Mouse (Mus musculus) CH12F3 (cell line): ENCODE results near the gene Rasa1.

Source experiments
- in situ Hi-C: fragments of 300-500 bp; cut with MboI; formaldehyde crosslinking; loops from 2 replicates; pipeline ENCODE4 v1.14.3; 2020; ENCODE audit warnings: low sequenced_read_pairs

Rasa1 gene

DNA sequence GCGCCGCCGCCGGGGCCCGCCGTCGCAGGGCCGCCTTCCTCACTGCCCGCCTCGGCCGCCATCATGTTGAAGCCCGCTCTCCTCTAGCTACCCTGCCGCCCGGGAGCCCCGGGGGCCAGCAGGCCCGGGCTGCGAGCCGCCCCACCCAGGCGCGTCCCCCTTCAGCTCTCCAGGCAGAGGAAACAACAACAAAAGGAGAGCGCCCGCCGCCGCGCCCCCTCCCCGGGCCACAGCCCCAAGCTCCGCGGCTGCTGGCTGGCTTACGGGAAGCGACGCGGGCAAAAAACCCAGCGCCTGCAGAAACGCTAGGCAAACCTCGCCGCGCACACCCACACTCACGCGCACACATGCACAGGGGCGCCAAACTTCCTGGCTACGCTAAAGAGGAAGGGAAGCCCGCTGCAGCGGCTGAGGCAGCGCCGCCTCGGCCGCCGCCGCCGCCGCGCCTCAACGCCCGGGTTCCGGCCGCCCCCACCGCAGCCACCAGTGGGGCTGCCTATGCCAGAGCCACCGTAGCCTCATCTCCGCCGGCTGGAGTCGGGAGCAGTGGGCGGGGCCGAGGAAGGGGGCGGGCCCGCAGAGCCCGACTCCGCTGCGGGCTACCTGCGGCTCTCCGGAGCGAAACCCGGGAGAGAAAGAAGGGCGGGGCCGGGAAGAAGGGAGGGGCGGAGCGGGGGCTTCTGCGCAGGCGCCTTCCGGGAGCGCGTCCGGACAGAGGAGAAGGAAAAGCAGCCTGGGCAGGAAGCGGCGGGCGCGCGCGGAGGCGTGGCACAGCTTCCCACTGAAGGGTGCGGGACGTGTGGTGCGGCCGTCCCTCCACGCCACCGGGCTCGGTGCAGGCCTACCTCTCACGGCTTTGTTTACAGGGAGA lies at the start of gene Rasa1:
Gene Rasa1, minus strand, starts transcription at position 288 of the 871 bp plus-strand sequence.
- in situ Hi-C loops: no loop called here

DNA sequence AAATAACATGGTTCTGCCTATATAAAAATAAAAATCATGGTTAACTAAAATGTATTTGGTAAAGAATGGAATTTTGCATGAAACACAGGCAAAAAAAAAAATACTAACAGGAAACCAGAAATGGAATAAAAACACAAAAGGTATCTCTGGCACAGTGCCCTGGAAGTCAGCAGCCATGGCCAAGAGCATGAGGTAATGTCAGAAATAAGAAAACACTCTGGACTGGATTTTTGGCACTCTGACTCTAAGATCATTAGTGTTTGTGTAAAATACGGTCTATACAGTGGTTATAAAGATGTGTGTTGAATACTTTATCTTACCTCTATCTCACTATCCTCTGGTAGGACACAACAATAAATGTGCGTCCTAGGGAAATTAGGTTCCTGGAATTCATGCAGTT lies 22.6 kb upstream of the Rasa1 start:
- in situ Hi-C loops: no loop called here

DNA sequence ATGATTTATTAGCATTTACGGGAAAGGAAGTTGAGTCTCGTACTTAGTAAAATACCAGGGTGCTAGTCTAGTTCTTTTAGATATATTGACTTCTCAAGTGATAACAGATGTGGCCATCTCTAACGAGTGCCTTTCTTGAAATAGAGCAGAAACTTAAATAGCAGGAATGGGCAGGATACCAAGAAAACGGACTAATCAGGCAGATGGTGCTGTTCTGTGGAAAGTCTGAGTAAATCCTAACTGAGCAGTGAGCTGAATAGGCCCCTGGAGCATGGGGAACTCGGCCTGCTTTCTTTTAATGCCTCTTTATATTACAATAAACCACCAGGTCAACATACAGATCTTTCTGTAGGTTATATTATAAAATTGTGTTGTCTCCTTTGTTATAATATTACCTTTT lies 22.0 kb upstream of the Rasa1 start:
- in situ Hi-C loops: no loop called here

DNA sequence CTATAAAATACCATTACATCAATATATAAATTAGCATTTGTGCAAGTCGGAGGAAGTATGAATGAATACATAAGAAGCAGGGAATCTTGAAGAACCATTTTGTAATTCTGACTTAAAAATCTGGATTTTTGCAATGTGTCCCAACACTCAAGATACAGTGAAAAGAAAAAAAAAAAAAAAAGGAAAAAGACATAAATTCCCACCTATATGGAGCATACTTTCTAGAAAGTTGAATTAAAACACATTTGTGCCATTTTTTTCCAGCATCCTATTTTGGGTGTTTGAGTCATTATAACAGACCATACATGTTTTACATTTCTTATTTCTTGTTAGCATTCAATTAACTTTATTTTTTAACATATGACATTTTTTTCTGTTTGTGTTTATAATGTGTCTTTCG lies 21.6 kb upstream of the Rasa1 start:
- in situ Hi-C loops: no loop called here

DNA sequence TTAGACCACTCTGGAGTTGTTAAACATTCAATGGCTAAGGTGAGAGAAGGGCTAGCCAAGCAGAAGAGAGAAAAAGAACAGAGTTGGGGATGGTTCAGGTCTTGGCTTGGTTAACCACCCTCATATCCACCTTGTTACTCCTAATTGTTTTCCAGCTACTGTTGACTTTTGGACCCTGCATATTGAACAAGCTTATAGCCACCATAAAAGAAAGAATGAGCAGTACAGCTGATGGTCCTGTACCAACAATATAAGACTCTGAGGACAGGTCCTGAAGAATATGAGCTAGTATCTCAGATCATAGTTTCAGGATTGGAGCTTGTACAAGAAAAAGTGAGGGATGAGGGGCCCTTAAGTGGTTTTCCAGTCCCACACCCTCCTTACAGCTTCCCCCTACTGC lies 17.1 kb upstream of the Rasa1 start:
- in situ Hi-C loops: no loop called here

GRCm38 (mm10) chr13:85290651-85291050 lies 1.7 kb upstream of the Rasa1 start:
- in situ Hi-C loops: no loop called here

GRCm38 (mm10) chr13:85288574-85288842 lies 422 bp downstream of the Rasa1 start:
- in situ Hi-C loops: no loop called here

DNA sequence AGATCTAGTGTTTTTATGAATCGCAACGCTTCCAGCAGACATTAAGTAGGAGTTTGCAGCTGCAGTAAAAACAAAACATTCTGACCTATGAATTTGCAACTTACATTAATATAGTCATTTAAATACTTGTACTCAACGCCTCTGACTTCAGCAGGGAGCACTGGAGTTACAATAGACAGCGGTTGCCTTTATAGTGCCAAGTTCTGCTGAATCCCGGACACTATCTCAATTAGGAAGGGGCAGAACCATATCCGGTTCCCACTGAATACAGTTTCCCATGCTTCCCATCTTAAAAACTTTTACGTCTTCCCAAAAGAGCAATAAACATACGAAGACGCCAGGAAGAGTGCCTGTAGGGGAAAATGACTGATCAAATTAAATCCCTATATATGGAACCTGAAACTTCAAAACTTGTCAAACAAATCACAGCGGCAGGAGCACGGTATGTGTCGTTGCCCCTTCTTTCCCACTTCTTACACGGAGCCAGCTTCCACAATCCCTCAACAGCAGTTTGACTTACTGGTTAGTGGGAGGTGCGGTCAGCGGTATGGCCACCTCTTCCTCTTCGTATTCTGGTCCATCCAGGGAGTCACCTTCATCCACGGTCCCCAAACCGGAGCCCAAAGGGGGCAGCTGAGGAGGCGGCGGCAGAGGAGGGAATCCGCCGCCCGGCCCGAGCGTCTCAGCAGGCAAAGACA lies 905 bp downstream of the Rasa1 start:
- in situ Hi-C loops: no loop called here

DNA sequence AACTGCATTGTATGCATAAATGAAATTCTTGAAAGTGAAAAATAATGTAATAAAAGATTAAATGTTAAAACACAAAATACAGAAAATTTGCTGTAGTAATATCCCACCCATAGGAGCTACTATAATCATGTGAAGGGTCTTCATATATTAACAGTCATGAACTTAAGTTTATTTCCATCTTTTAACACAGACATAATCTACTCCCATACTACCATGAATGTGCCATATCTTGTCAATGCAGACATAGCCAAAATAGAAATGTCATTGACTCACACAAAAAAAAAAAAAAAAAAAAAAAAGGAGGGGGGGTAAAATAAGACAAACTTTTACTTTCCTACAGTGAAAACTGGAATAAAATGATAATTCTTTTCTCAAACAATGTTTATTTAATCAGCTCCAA lies 6.3 kb downstream of the Rasa1 start:
- in situ Hi-C loops: no loop called here

- in situ Hi-C loops: no loop called here
Observed at GRCm38 (mm10) chr13:85278951-85279350, 10.0 kb downstream of the Rasa1 start.

DNA sequence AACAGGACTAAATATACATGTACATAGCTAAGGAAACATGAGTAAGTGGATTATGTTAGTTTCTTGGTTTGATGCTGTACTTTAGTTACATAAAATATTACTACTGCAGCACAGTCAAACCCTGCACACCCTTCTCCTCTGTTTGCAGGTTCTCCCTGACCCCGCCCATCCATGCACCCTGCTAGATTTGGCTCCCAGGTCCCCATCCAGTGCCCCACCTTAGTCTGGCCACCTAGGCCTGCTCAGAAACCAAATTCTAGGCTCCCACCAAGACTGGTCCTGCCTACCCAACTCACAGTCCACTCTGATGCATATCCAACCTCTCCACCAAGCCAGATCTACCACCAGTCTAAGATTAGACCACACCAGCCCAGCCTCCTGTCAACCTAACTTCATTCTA lies 14.4 kb downstream of the Rasa1 start:
- in situ Hi-C loops: no loop called here

- in situ Hi-C loops: no loop called here
Observed at GRCm38 (mm10) chr13:85273788-85274187, 15.1 kb downstream of the Rasa1 start.

DNA sequence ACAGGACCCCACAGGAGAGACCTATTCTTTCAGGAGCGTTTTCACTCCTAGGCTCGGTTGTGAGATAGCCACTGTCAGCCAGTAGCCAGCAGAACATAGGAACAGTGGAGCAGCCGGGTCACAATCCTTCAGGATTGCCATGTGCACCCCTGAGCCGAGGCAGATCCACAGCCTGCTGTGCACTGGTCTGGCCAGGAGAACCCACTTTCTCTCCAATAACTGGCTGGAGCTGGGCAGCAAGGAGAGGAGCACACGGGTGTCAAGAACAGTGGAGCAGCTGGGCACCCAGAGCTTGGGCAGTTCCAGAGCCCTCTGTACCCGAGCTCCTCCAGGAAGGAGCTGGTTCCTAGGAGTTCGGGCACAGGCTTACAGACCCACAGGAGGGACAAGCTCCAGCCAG lies 50.2 kb downstream of the Rasa1 start:
- in situ Hi-C loops: no loop called here

- in situ Hi-C loops: no loop called here
Observed at GRCm38 (mm10) chr13:85218656-85219055, 70.3 kb downstream of the Rasa1 start.

- in situ Hi-C loops: no loop called here
Observed at GRCm38 (mm10) chr13:85210353-85210752, 78.6 kb downstream of the Rasa1 start.

GRCm38 (mm10) chr13:85208656-85209055 lies 80.3 kb downstream of the Rasa1 start:
- in situ Hi-C loops: no loop called here

DNA sequence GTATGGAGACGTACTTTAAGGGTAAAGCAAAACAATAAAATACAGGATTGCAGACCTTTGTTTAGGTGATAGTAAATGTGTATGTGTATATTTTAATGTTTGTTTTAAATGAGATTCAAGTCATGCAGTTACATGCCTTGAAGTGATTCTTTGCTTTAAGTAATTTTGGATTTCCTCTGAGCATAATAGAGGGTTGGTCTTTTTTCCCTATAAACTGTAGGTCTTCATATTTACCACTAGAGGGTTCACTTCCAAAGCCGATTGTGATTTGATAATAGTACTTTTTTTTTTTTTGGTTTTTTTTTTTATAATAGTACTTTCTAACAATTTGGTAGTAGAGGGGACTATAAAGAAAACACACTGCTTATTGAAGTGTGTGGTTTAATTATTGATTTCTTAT lies 81.4 kb downstream of the Rasa1 start:
- in situ Hi-C loops: no loop called here

GRCm38 (mm10) chr13:85191253-85191652 lies 97.7 kb downstream of the Rasa1 start:
- in situ Hi-C loops: no loop called here

- in situ Hi-C loops: no loop called here
Observed at GRCm38 (mm10) chr13:85189644-85190121, 99.2 kb downstream of the Rasa1 start.

DNA sequence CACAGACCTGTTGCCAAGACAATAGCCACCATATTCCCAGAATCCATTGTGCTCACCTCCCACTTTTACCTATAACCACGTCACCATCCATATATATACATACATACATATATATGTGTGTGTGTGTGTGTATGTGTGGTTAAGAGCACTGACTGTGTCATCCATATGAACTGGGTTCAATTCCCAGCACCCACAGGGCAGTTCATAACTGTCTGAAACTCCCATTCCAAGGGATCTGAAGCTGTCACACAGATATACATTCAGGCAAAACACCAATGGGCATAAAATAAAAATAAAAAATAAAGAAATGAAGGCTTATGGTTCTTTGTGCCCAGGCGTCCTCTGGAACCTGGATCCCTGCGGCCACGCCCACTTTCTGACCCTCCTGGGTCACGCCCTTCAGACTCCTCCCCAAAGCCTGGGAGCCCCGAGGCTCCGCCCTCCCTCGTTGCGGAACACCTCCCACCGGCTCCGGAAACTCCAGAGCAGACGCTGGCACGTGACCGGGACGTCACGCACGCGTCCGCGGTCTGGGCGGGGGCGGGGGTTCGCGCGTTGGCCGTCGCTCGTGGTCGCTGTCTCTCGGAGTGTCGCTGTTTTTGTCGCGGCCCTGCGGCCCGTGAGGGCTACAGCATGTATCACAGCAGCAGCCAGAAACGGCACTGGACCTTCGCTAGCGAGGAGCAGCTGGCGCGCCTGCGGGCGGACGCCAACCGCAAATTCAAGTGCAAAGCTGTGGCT lies 99.9 kb downstream of the Rasa1 start, which contains the start of gene Ccnh:
Gene Ccnh, plus strand, starts transcription at position 506 of the 741 bp plus-strand sequence.
- in situ Hi-C loops: no loop called here
